ENCODE assay signal across 31 mouse cellular contexts in genomic region chr17:36885132-36885790, GRCm38 (mm10). TPM values are rescaled to one million over a fixed set of nuclear protein-coding genes. Genes with fewer than 3 reads are reported as not detected.
"Had no signal": no experiment of that assay in that cellular context is flagged by ENCODE, and none has a peak within 500 bp of the region (broad histone marks: within the 10 kb centered on the region; RNA-seq: fewer than 3 reads in every experiment).

No protein-coding gene starts in this region.

- H3K9me3 ChIP-seq: liver, embryonic 13.5 days had no signal

- H3K27ac ChIP-seq: kidney, postnatal 0 days; layer of hippocampus, adult 2 months; left cerebral cortex, adult 2 months; liver, embryonic 13.5 days had no signal

- H3K4me3 ChIP-seq: layer of hippocampus, adult 2 months; left cerebral cortex, adult 2 months; liver, embryonic 13.5 days had no signal

- H3K36me3 ChIP-seq: liver, embryonic 13.5 days had no signal

- H3K4me2 ChIP-seq: liver, embryonic 13.5 days; midbrain, embryonic 11.5 days had no signal

- H3K9ac ChIP-seq: liver, embryonic 13.5 days had no signal

- DNase-seq: kidney, adult 2 months; kidney, postnatal 25 days; layer of hippocampus, postnatal 36 days; liver, embryonic 13.5 days; lung, adult 2 months; lung, postnatal 14 days; lung, postnatal 4 days; midbrain, embryonic 14.5 days; right cerebral cortex, adult 18-20 months; right cerebral cortex, postnatal 25 days; thymus, postnatal 36 days had no signal

- H3K4me1 ChIP-seq: liver, embryonic 13.5 days had no signal

RNA-seq across cellular contexts. Expression of gene Trim40, which starts 4.7 kb away (rescaled TPM):
- total RNA-seq: layer of hippocampus, adult 2 months; layer of hippocampus, postnatal 10 days; layer of hippocampus, postnatal 36 days; left cerebral cortex, adult 2 months; left cerebral cortex, postnatal 10 days; left cerebral cortex, postnatal 36 days; liver, adult 2 months; megakaryocyte progenitor cell, adult 5-6 weeks; megakaryocyte-erythroid progenitor cell, adult 5-6 weeks; midbrain, postnatal 0 days had no signal
- polyA plus RNA-seq: kidney, embryonic 14.5 days; kidney, postnatal 0 days; limb, embryonic 11.5 days; limb, embryonic 14.5 days; liver, embryonic 13.5 days; liver, embryonic 16.5 days; lung, embryonic 16.5 days; midbrain, embryonic 11.5 days; midbrain, embryonic 14.5 days; neural tube, embryonic 11.5 days; neural tube, embryonic 14.5 days had no signal

RNA-seq across cellular contexts. Expression of gene Trim31, which starts 12.7 kb away (rescaled TPM):
- total RNA-seq: layer of hippocampus, postnatal 10 days; layer of hippocampus, postnatal 36 days; left cerebral cortex, adult 2 months; left cerebral cortex, postnatal 10 days; left cerebral cortex, postnatal 36 days; liver, adult 2 months; megakaryocyte progenitor cell, adult 5-6 weeks; megakaryocyte-erythroid progenitor cell, adult 5-6 weeks; midbrain, postnatal 0 days had no signal
- polyA plus RNA-seq: kidney, adult 2 months; kidney, embryonic 14.5 days; kidney, postnatal 0 days; limb, embryonic 11.5 days; limb, embryonic 14.5 days; liver, adult 2 months; liver, embryonic 13.5 days; lung, adult 2 months; lung, embryonic 16.5 days; midbrain, embryonic 11.5 days; midbrain, embryonic 14.5 days; midbrain, postnatal 0 days; neural tube, embryonic 11.5 days; neural tube, embryonic 14.5 days; spleen, adult 2 months; urinary bladder, adult 2 months had no signal

RNA-seq across cellular contexts. Expression of gene Trim10, which starts 15.9 kb away (rescaled TPM):
- total RNA-seq: layer of hippocampus, adult 2 months; layer of hippocampus, postnatal 36 days; left cerebral cortex, adult 2 months; left cerebral cortex, postnatal 36 days; liver, adult 2 months had no signal
- polyA plus RNA-seq: liver, adult 2 months had no signal

RNA-seq across cellular contexts. Expression of gene Trim15, which starts 18.3 kb away (rescaled TPM):
- total RNA-seq: layer of hippocampus, adult 2 months; layer of hippocampus, postnatal 10 days; layer of hippocampus, postnatal 36 days; left cerebral cortex, adult 2 months; left cerebral cortex, postnatal 10 days; left cerebral cortex, postnatal 36 days; liver, adult 2 months; megakaryocyte progenitor cell, adult 5-6 weeks; megakaryocyte-erythroid progenitor cell, adult 5-6 weeks had no signal
- polyA plus RNA-seq: liver, adult 2 months; urinary bladder, adult 2 months had no signal
